Mouse (Mus musculus) limb, embryonic 11.5 days (tissue): ENCODE measurements around the gene Taf8. TPM values are rescaled to one million over a fixed set of nuclear protein-coding genes. Genes with fewer than 3 reads are reported as not detected.

Source experiments
- ATAC-seq: fragments of 200-750 bp; cut with Nextera tagmentation; 2 replicates; pipeline ENCODE4 v1.8.0; 2017; ENCODE audit warnings: low read depth; ENCODE audit not compliant: insufficient number of reproducible peaks, low FRiP score, low TSS enrichment
- DNase-seq: peaks from one replicate; pipeline ENCODE4 v3.0.0-alpha.2; 2015; ENCODE audit warnings: low spot score
- H3K27ac ChIP-seq: fragments of 300-500 bp; sonication (generic); replicated peaks from 2 replicates; pipeline ENCODE4 v1.5.1; 2014; ENCODE audit warnings: low read depth, mild to moderate bottlenecking, low read length
- H3K27me3 ChIP-seq: fragments of 300-500 bp; sonication (generic); 2 replicates; pipeline ENCODE4 v1.6.1; 2014; ENCODE audit warnings: mild to moderate bottlenecking, low read length, mixed read lengths; ENCODE audit not compliant: control insufficient read depth, insufficient read depth
- H3K36me3 ChIP-seq: fragments of 300-500 bp; sonication (generic); 2 replicates; pipeline ENCODE4 v1.6.1; 2014; ENCODE audit warnings: mild to moderate bottlenecking, low read length, moderate library complexity, mixed read lengths; ENCODE audit not compliant: control insufficient read depth, insufficient read depth
- H3K4me1 ChIP-seq: fragments of 300-500 bp; sonication (generic); 2 replicates; pipeline ENCODE4 v1.6.1; 2014; ENCODE audit warnings: low read length, mixed read lengths; ENCODE audit not compliant: control insufficient read depth, insufficient read depth
- H3K4me2 ChIP-seq: fragments of 300-500 bp; sonication (generic); 2 replicates; pipeline ENCODE4 v1.6.1; 2014; ENCODE audit warnings: low read depth, mild to moderate bottlenecking, moderate library complexity; ENCODE audit not compliant: severe bottlenecking
- H3K4me3 ChIP-seq: fragments of 300-500 bp; sonication (generic); 2 replicates; pipeline ENCODE4 v1.5.1; 2014; ENCODE audit warnings: low read depth, low read length
- H3K9ac ChIP-seq: fragments of 300-500 bp; sonication (generic); 2 replicates; pipeline ENCODE4 v1.6.1; 2014; ENCODE audit warnings: mild to moderate bottlenecking, low read length
- H3K9me3 ChIP-seq: fragments of 300-500 bp; sonication (generic); 2 replicates; pipeline ENCODE4 v1.6.1; 2016; ENCODE audit warnings: low read length; ENCODE audit not compliant: control insufficient read depth
- WGBS: fragments of 180-500 bp; shearing (Covaris S2); extraction: QIAGEN DNeasy Blood & Tissue Kit; methylation state at CpG from one replicate; pipeline ENCODE4 v1.1.7; 2014; 5-methylcytosine and 5-hydroxymethylcytosine counted together
- polyA plus RNA-seq: library from polyadenylated mRNA; unstranded; fragments of >200 nt; fragmentation: Nextera tagmentation; extraction: Ambion mirVana; gene quantifications from 2 replicates; pipeline ENCODE4 v1.2.1, GENCODE M21; 2014

The Taf8 gene
- polyA plus RNA-seq, 1 experiment from 2014 or later: 33.7 TPM

DNA sequence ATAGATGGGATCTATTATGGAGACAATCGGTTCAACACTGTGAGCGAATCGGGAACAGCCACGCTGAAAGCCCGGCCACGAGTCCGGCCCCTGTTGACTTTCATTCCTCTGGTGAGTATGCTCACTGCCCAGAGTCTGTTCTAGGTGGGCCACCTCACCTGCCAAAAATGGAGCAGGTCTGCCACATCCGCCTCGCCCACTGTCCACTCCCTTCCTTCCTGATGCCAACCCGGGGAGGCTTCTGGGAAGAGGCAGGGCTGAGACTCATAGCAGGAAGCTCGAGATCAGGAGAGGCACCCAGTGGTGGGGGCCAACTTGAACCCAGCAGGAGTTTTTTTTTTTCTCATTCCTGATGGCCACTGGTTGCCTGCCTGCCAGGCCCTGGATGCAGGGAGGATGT, 55.5 kb downstream of the Taf8 start:
- no peaks in the 10 kb centered on the region for H3K9me3 ChIP-seq
- no peak overlapping the region for H3K4me2 ChIP-seq
- H3K4me3 ChIP-seq: no peak overlapping the region
- ATAC-seq: no peak
- H3K9ac ChIP-seq: no peak overlapping the region
- DNase-seq: no peak
- H3K36me3 ChIP-seq: no peaks in the 10 kb centered on the region
- WGBS: 89% methylated on average over 11 of the region's 11 CpGs
- no peak overlapping the region for H3K27ac ChIP-seq
- no peaks in the 10 kb centered on the region; the same call in 1 of the 2 replicates for H3K27me3 ChIP-seq
- peaks cover 11% of the 10 kb centered on the region for H3K4me1 ChIP-seq

DNA sequence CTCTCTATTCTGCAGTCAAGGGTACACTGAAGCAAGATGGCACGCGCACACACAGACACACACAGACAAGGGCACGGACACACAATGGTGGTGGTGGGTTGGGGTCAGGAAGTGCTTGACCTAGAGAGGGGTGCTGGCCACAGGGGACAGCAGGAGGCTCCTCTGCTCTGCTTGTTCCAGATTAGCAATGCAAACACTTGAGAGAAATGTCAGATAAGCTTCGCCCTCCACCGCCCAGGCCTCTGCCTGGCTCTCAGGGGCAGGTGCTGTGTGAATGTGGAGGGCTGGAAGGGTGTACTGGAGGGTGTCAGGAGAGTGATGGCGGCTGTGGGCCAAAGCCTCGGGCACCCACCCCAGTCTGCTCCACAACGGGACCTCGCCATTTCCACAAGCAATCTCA, 56.1 kb downstream of the Taf8 start:
- DNase-seq (no peak), ATAC-seq (no peak)
- Histone ChIP-seq H3K4me1 (peaks cover 11% of the 10 kb centered on the region), H3K27me3 (no peaks in the 10 kb centered on the region; the same call in 1 of the 2 replicates), H3K27ac (no peak overlapping the region), H3K4me3 (no peak overlapping the region), H3K36me3 (no peaks in the 10 kb centered on the region), H3K4me2 (no peak overlapping the region), H3K9me3 (no peaks in the 10 kb centered on the region), H3K9ac (no peak overlapping the region)
- 80% methylated on average over 9 of the region's 9 CpGs for WGBS

DNA sequence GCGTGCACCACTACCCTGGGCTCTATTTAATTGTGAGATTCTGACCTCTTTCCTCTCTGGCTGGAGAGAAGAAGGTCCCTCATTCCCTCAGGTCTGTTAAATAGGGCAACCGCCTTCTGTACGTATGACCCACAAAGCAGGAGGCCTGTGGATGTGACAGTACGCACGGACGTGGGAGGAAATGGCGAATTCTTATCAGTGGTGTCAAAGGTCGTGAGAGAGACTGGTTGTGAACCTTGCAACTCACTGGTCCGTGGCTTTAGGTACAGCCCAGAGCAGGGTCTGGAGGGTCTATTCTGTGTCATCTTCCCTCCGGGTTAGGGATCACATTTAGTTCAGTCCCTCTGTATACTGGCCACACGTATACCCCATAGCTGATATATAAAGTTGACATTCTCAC, 56.6 kb downstream of the Taf8 start:
- 70% methylated on average over 11 of the region's 11 CpGs for WGBS

DNA sequence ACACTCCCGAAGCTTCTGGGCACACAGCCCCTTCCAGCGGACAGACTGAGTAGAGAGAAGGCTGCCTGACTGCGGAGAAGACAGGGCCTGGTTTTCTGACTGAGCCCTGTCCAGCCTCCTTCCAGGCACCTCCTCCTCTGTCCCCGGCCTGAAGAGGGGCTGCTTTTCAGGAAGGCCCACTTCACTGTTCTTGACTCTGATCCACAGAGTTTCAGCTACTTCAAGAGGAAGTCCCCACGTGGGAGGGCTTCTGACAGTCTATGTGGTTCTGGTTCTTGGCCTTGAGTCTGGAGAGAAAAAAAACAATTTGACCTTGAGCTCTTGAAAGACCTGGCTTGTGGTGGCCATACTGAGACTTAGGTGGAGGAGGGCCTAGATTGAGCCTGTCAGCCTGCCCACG, 58.0 kb downstream of the Taf8 start:
- no peaks in the 10 kb centered on the region for H3K9me3 ChIP-seq

More for the DNA sequence above, 56.6 kb downstream of the Taf8 start:
- DNase-seq (no peak), ATAC-seq (no peak)
- Histone ChIP-seq H3K4me3 (no peak overlapping the region), H3K9me3 (no peaks in the 10 kb centered on the region), H3K27ac (no peak overlapping the region), H3K4me1 (peaks cover 13% of the 10 kb centered on the region), H3K27me3 (no peaks in the 10 kb centered on the region; the same call in 1 of the 2 replicates), H3K4me2 (no peak overlapping the region), H3K36me3 (no peaks in the 10 kb centered on the region), H3K9ac (no peak overlapping the region)

DNA sequence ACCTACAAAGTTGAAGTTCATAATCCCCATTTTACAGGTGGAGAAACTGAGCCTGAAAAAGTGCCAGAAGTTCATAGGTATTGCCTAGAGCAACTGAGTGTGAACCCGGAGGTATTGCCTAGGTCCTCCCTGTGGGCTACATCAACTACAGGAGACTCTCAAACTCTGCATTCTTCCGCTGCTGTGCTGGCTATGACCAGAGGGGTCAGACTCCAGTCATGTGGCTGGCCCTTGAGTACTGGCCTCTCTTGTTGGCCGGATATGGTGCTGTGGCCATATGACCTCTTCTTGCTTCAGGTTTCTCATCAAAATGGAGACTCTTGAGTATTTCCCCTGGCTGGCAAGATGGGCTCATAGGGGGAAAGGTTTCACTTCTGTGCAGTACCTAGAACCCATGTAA, 59.8 kb downstream of the Taf8 start:
- 0 out of 2 replicates have a peak, but pooled peaks cover 7% of the 10 kb centered on the region for H3K4me1 ChIP-seq
- 81% methylated on average over 3 of the region's 3 CpGs for WGBS
- peaks cover 16% of the 10 kb centered on the region for H3K27me3 ChIP-seq
- H3K4me2 ChIP-seq: no peak overlapping the region
- ATAC-seq (no peak), DNase-seq (no peak)
- no peak overlapping the region for H3K27ac ChIP-seq
- H3K9ac ChIP-seq: no peak overlapping the region
- H3K36me3 ChIP-seq: no peaks in the 10 kb centered on the region
- H3K4me3 ChIP-seq: no peak overlapping the region
- no peaks in the 10 kb centered on the region for H3K9me3 ChIP-seq

More for the DNA sequence above, 58.0 kb downstream of the Taf8 start:
- WGBS: 77% methylated on average over 6 of the region's 6 CpGs
- H3K4me2 ChIP-seq: no peak overlapping the region
- ATAC-seq (no peak), DNase-seq (no peak)
- H3K4me1 ChIP-seq: peaks cover 14% of the 10 kb centered on the region
- H3K36me3 ChIP-seq: no peaks in the 10 kb centered on the region
- no peaks in the 10 kb centered on the region; the same call in 1 of the 2 replicates for H3K27me3 ChIP-seq
- H3K27ac ChIP-seq: no peak overlapping the region
- no peak overlapping the region; the same call in 1 of the 2 replicates for H3K9ac ChIP-seq
- no peak overlapping the region for H3K4me3 ChIP-seq

DNA sequence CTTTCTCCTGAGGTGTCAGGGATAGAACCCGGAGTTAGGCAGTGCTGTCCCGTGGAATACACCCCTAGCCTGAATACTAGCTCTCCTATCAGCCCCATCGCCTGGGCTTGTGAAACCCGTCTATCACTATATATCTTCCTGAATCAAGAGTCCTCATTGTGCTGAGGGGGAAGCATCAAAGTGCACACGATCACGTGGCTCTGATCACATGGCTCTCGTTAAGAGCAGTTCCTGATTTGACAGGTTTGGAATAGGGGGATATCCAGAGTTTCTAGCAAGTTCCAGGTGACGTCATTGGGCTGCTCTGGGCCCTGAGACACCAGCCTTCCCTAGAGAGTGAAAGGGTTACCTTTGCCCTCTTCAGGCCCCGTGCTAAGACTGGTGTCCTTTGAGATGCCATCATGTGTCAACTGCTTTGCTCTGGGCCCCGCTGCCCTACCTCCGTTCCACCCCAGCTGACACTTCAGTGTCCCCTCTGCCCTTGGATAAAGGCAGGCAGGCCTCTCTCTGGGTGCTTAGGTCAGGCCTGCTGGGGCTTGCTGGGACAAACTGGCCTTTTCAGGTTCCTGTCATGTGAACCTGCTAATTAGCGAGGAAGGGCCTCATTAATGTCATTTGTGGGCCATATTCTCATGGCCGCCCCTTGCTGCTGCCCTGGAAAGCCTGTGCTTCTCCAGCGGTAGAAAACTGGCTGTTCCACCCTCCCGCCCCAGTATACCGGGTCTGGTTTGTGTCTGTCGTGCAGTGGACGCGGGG, 60.6 kb downstream of the Taf8 start:
- Histone ChIP-seq H3K27me3 (peaks cover 24% of the 10 kb centered on the region), H3K27ac (no peak overlapping the region), H3K9ac (no peak overlapping the region), H3K4me3 (no peak overlapping the region), H3K36me3 (no peaks in the 10 kb centered on the region), H3K4me1 (peaks cover 11% of the 10 kb centered on the region), H3K4me2 (no peak overlapping the region), H3K9me3 (no peaks in the 10 kb centered on the region)
- ATAC-seq: no peak
- WGBS: 51% methylated on average over 19 of the region's 19 CpGs
- DNase-seq: no peak

DNA sequence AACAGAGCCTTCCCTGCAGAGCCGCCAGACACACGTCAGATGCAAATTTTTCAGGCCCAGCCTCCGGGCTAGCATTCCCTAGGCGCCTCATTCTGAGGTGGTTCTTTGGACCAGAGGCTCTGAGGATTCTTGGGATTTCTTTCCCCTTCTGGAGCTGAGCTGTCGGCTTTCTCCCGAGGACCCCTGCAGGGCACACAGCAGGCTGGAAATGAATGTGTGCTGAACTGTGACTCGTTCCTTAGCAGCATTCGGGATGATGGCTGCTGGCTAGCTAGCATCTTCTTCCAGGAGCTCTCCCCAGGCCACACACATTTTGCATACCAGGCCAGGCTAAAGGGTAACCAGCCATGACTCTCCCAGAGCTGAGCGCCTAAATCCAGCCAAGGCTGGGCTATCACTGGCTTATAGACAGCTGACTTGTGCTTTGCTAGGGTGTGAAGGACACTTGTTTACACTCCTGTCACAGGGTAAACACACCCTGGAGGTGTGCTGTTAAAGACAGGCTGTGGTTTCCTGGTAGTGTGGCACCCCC, 61.7 kb downstream of the Taf8 start:
- Histone ChIP-seq H3K4me3 (no peak overlapping the region), H3K27ac (no peak overlapping the region), H3K36me3 (no peaks in the 10 kb centered on the region), H3K9ac (no peak overlapping the region), H3K27me3 (peaks cover 31% of the 10 kb centered on the region), H3K4me2 (no peak overlapping the region), H3K4me1 (peaks cover 15% of the 10 kb centered on the region), H3K9me3 (no peaks in the 10 kb centered on the region)
- DNase-seq: no peak
- ATAC-seq: no peak
- WGBS: 8% methylated on average over 9 of the region's 9 CpGs

DNA sequence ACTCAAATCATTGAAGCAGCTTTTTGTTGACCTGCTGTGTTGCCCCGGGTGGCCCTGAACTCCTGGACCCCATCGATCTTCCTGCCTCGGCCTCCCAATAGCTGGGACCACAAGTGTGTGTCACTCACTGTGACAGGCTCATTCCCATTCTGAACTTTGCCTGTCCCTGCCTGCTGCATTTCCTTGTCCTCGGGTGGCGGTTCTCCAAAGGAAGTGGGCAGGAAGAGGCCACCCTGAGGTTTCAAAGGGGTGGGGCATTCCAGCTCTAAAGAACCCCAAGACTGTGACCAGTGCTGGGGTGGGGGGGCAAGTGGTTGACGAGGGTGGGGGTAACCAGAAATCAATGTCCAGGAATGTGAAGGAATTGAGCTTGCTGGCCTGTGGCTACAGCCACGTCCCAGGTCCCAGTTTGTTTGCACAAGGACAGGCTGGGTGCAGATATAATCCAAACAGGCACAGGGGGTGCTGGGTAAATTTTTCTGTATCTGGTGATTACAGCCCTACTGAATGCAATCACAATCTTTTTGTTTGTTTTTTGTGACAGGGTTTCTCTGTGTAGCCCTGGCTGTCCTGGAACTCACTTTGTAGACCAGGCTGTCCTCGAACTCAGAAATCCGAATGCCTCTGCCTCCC, 62.6 kb downstream of the Taf8 start:
- H3K4me1 ChIP-seq: peaks cover 15% of the 10 kb centered on the region
- no peak overlapping the region for H3K27ac ChIP-seq
- no peak overlapping the region for H3K9ac ChIP-seq
- no peaks in the 10 kb centered on the region for H3K9me3 ChIP-seq
- WGBS: 36% methylated on average over 9 of the region's 9 CpGs
- no peaks in the 10 kb centered on the region for H3K36me3 ChIP-seq
- no peak overlapping the region for H3K4me3 ChIP-seq
- no peak overlapping the region for H3K4me2 ChIP-seq
- ATAC-seq (no peak), DNase-seq (no peak)
- H3K27me3 ChIP-seq: peaks cover 31% of the 10 kb centered on the region
